Mouse (Mus musculus) spleen, adult 2 months (tissue): ENCODE measurements at regions not wholly inside any gene's neighbourhood (a gene's known extent, or its start where the extent isn't known, plus 50 kb on each side); places are given as distances from the start of the nearest gene placed in this dataset.

Experiments used
- DNase-seq, 2 experiments: peaks; one replicate each; pipeline versions ENCODE4 v3.0.0 to v3.0.0-alpha.2; 2012 to 2021; ENCODE audit warnings: low spot score in 2 of 2, low read depth in 1 of 2
- H3K27ac ChIP-seq: fragments of 200-500 bp; 2 replicates; pipeline ENCODE4 v1.5.1; 2012; ENCODE audit warnings: low read length, inconsistent platforms; ENCODE audit not compliant: insufficient read depth
- H3K27me3 ChIP-seq: fragments of 200-500 bp; 2 replicates; pipeline ENCODE4 v1.6.1; 2012; ENCODE audit warnings: mild to moderate bottlenecking, moderate library complexity, low read length, inconsistent platforms; ENCODE audit not compliant: control insufficient read depth, insufficient read depth
- H3K36me3 ChIP-seq: fragments of 200-500 bp; 2 replicates; pipeline ENCODE4 v1.6.1; 2012; ENCODE audit warnings: mild to moderate bottlenecking, low read length, inconsistent platforms; ENCODE audit not compliant: control insufficient read depth, insufficient read depth
- H3K4me1 ChIP-seq: fragments of 200-500 bp; 2 replicates; pipeline ENCODE4 v1.6.1; 2011; ENCODE audit warnings: inconsistent platforms; ENCODE audit not compliant: control insufficient read depth, insufficient read depth, insufficient read length
- H3K4me3 ChIP-seq: fragments of 200-500 bp; 2 replicates; pipeline ENCODE4 v1.5.1; 2011; ENCODE audit warnings: mild to moderate bottlenecking, inconsistent platforms; ENCODE audit not compliant: insufficient read depth, insufficient read length; ENCODE audit errors: extremely low read depth
- CTCF ChIP-seq: fragments of 200-500 bp; IDR thresholded peaks from 2 replicates; pipeline ENCODE4 v1.5.1; 2011; ENCODE audit warnings: mild to moderate bottlenecking, inconsistent platforms; ENCODE audit not compliant: insufficient read depth, insufficient read length, insufficient replicate concordance; ENCODE audit errors: extremely low read depth
- POLR2A ChIP-seq: fragments of 200-500 bp; IDR thresholded peaks from 2 replicates; pipeline ENCODE4 v1.6.1; 2011; ENCODE audit warnings: low read depth, low read length, inconsistent platforms
- WGBS: fragments of 180-500 bp; shearing (Covaris S2); methylation state at CpG from one replicate; pipeline ENCODE4 v1.1.7; 2018; 5-methylcytosine and 5-hydroxymethylcytosine counted together

- H3K4me3 ChIP-seq, result no peak overlapping the region
- DNase-seq, result no peak
- WGBS, result 86% methylated on average over 2 of the region's 2 CpGs
- H3K4me1 ChIP-seq, result no peaks in the 10 kb centered on the region
- no peaks in the 10 kb centered on the region for H3K36me3 ChIP-seq
- H3K27ac ChIP-seq, result no peak overlapping the region
- no peaks in the 10 kb centered on the region for H3K27me3 ChIP-seq
- TF ChIP-seq POLR2A (no peak), CTCF (no peak)
Observed at GRCm38 (mm10) chr10:9074916-9075315, 189.0 kb upstream of the Sash1 start.

GRCm38 (mm10) chr10:9071630-9072029 lies 185.8 kb upstream of the Sash1 start:
- no peaks in the 10 kb centered on the region for H3K36me3 ChIP-seq
- H3K27ac ChIP-seq, result no peak overlapping the region
- H3K4me1 ChIP-seq, result no peaks in the 10 kb centered on the region
- TF ChIP-seq CTCF (no peak), POLR2A (no peak)
- no peak for DNase-seq
- 12% methylated on average over 5 of the region's 5 CpGs for WGBS
- H3K4me3 ChIP-seq, result no peak overlapping the region
- H3K27me3 ChIP-seq, result no peaks in the 10 kb centered on the region

GRCm38 (mm10) chr10:9069608-9070190 lies 183.8 kb upstream of the Sash1 start:
- WGBS, result 86% methylated on average over 13 of the region's 13 CpGs
- TF ChIP-seq CTCF, result no peak
- no peak for TF ChIP-seq POLR2A

GRCm38 (mm10) chr10:9066566-9066965 lies 180.7 kb upstream of the Sash1 start:
- 70% methylated on average over 3 of the region's 3 CpGs for WGBS
- no peaks in the 10 kb centered on the region for H3K4me1 ChIP-seq
- no peak for TF ChIP-seq POLR2A
- TF ChIP-seq CTCF, result no peak

More at GRCm38 (mm10) chr10:9069608-9070190, 183.8 kb upstream of the Sash1 start:
- Histone ChIP-seq H3K27ac (no peak overlapping the region), H3K36me3 (no peaks in the 10 kb centered on the region), H3K27me3 (no peaks in the 10 kb centered on the region), H3K4me1 (no peaks in the 10 kb centered on the region), H3K4me3 (no peak overlapping the region)
- DNase-seq, result no peak

GRCm38 (mm10) chr10:9061979-9062378 lies 176.1 kb upstream of the Sash1 start:
- TF ChIP-seq POLR2A, result no peak
- TF ChIP-seq CTCF, result no peak
- H3K4me1 ChIP-seq, result no peaks in the 10 kb centered on the region
- H3K4me3 ChIP-seq, result no peak overlapping the region
- no peak for DNase-seq
- WGBS, result 85% methylated on average over 3 of the region's 3 CpGs
- no peaks in the 10 kb centered on the region for H3K36me3 ChIP-seq
- no peaks in the 10 kb centered on the region for H3K27me3 ChIP-seq
- no peak overlapping the region for H3K27ac ChIP-seq

More at GRCm38 (mm10) chr10:9066566-9066965, 180.7 kb upstream of the Sash1 start:
- Histone ChIP-seq H3K4me3 (no peak overlapping the region), H3K27ac (no peak overlapping the region), H3K27me3 (no peaks in the 10 kb centered on the region), H3K36me3 (no peaks in the 10 kb centered on the region)
- DNase-seq, result no peak

GRCm38 (mm10) chr10:9055274-9055673 lies 169.4 kb upstream of the Sash1 start:
- Histone ChIP-seq H3K4me3 (no peak overlapping the region), H3K27ac (no peak overlapping the region), H3K36me3 (no peaks in the 10 kb centered on the region), H3K27me3 (no peaks in the 10 kb centered on the region), H3K4me1 (no peaks in the 10 kb centered on the region)
- 71% methylated on average over 3 of the region's 3 CpGs for WGBS
- no peak for DNase-seq
- no peak for TF ChIP-seq POLR2A
- no peak for TF ChIP-seq CTCF

- H3K4me3 ChIP-seq, result no peak overlapping the region
- H3K27ac ChIP-seq, result no peak overlapping the region
- no peaks in the 10 kb centered on the region for H3K27me3 ChIP-seq
- 61% methylated on average over 4 of the region's 4 CpGs for WGBS
- H3K4me1 ChIP-seq, result no peaks in the 10 kb centered on the region
- DNase-seq, result no peak
- no peaks in the 10 kb centered on the region for H3K36me3 ChIP-seq
- TF ChIP-seq POLR2A (no peak), CTCF (no peak)
Observed at GRCm38 (mm10) chr10:9053371-9053770, 167.5 kb upstream of the Sash1 start.
